Mouse (Mus musculus) C3H10T1/2 (cell line): ENCODE results near the gene Castor2. TPM values are rescaled to one million over a fixed set of nuclear protein-coding genes. Genes with fewer than 3 reads are reported as not detected.

Experiments
- polyA plus RNA-seq, 2 experiments: library from polyadenylated mRNA; unstranded; fragments of >200 nt; fragmentation: generic; extraction: Trizol; gene quantifications; one replicate each; pipeline ENCODE4 v1.2.1; 2012; ENCODE audit warnings: missing spikeins in 2 of 2

Castor2 gene
- polyA plus RNA-seq, result 10 to 100 TPM in 1 of 2 experiments, 1 to 10 TPM in 1; 5.5 to 12.8 TPM

DNA sequence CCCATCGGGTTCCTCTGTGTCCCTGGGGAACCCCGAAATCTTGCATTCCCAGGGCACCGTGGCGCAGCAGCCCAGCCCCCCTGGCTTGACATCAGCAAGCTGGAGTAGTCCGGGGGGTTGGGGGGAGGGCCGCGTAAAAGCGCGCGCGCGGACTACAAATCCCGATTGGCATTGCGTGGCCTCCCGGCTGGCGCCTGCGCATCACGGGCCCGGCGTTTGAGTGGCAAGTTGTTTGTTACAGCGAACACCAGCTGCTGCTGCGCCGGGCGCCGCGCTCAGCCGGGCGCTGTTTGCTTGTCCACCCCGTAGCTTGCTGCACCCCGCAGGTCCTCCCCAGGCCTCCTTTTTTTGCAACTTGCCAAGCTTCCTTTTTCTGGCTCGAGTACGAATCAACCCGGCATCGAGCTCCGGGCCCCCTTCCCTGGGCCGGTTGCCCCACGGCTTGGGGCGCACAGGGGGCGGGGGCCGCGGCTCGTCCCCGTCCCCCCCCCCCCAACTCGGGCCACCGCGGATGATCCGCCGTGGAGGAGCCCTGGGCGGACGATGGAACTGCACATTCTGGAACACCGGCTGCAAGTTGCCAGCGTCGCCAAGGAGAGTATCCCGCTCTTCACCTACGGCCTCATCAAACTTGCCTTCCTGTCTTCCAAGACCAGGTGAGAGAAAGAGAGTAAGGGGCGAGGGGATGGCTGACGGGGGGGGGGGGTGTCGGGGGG, at the start of gene Castor2:
TSS of gene Castor2 (plus strand) at position 216 of the 716 bp plus-strand sequence.

DNA sequence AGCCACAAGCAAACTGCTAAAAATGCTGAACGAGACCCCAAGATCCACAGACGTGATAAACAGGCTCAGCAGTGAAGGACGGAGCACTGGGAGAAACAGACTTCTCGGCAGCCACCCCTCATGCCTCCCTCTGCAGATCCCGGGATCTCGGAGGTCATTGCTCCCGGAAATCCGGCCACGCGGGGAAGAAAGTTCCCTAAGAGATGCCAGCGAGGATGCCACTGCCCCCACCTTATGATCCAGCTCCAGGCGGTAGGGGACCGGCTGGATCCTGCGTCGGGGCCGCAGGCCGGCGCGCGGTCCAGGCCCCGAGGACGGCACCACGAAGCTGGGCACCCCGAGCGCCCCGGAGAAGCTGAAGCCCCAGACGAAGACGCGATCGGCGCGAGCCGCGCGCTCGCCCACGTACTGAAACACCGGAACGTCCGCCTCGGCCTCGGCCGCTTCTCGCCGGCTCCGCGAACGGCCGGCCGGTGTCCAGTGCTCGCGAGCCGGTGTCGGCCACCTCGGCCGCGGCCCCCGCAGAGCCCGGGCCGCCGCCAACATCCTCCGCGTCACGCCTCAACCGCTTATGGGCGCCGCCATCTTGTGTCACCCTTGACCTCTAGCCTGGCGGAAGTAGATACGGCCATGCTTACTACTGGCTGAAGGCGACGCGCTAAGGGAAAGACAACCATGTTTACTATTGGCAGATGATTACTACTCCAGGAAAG, 76.8 kb downstream of the Castor2 start, which contains the start of gene Rcc1l:
TSS of gene Rcc1l (minus strand) at position 606 of the 713 bp plus-strand sequence.

DNA sequence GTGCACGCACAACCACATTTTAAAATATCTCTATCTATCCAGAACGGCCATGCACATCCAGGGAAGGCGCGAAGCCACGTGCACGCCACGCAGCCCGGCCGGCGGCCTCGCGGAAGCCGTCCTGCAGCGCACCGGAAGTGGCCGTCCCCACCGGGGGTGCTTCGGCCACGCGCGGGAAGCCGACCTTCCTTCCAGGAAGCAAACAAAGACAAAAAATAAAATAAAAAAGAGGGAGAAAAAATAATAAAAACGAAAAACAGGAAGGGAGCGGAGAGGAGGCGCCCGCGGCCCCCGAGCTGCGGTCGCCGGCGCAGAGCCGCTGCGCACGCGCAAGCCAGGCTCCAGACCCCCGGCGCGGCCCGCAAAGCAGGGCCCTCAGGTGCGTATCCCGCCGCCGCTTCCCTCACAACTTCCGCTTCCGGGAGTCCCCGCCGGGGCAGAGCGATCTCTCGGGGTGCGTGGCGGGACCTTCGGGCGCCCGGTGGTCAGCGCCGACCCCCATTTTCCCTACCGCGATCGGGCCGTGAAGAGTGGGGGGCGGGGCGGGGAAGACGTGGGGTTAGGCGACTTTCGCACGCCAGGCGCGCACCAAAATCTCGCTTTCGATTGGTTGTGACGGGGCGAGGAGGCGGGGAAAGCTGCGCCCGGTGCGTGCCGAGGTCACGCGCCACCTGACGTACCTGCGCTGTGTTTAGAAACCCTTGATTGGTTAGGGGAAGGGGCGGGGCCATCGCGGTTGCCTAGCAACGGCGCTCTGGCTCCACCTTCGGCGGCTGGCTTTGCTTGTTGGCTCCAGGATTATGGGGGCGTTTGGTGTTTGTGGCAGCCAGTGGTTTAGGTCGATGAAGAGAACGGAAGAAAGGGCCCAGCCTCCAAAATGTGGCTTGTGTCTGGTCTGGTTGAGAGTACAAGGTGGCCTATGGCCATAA, 84.6 kb downstream of the Castor2 start, which contains the start of gene Gtf2ird2:
TSS of gene Gtf2ird2 (plus strand) at position 140 of the 929 bp plus-strand sequence.

Other genes with a start within 250 kb of the Castor2 start
- gene Rcc1l, start 77.1 kb downstream of the Castor2 start, polyA plus RNA-seq, result 10 to 100 TPM; 14.5 to 17.7 TPM
- gene Gtf2ird2, start 84.3 kb downstream of the Castor2 start, polyA plus RNA-seq, result 1 to 10 TPM; 3.8 to 9.7 TPM
- under 1 TPM in 1 of 2 experiments, not detected in 1; 0.11 TPM for gene Ncf1, start 129.9 kb downstream of the Castor2 start, polyA plus RNA-seq
- 100 to 1,000 TPM in 1 of 2 experiments, 10 to 100 TPM in 1; 22.8 to 128 TPM for gene Gtf2i, start 215.0 kb downstream of the Castor2 start, polyA plus RNA-seq